Mouse (Mus musculus) gastrocnemius, adult 2 months (tissue): Measurements from ENCODE around the gene Ankrd52. TPM values are rescaled to one million over a fixed set of nuclear protein-coding genes. Genes with fewer than 3 reads are reported as not detected.
A peak's percentile ranks its signal among the peaks of the same experiment; 100 is the strongest.

ENCODE experiments used
- DNase-seq: peaks from one replicate; pipeline ENCODE4 v3.0.0; 2022
- H3K27ac ChIP-seq: fragments of 200-600 bp; 2 replicates; pipeline ENCODE4 v1.8.1; 2022; ENCODE audit warnings: mild to moderate bottlenecking
- H3K4me3 ChIP-seq: fragments of 200-600 bp; 2 replicates; pipeline ENCODE4 v1.8.1; 2022; ENCODE audit warnings: mild to moderate bottlenecking, moderate library complexity
- CTCF ChIP-seq: fragments of 200-600 bp; IDR thresholded peaks from 2 replicates; pipeline ENCODE4 v1.8.1; 2022; ENCODE audit warnings: antibody characterized with exemption, mild to moderate bottlenecking, moderate library complexity
- intact Hi-C: fragments of 180-260 bp; cut with DNase I; formaldehyde crosslinking; loops from one replicate; pipeline ENCODE4 v1.15.1; 2025
- microRNA-seq: library from miRNA; unstranded; fragments of <30 nt; microRNA quantifications from one replicate; pipeline ENCODE4 v1.2.0, GENCODE M21; 2021
- total RNA-seq, 2 experiments: library from RNA; stranded (reverse); gene quantifications; 2 replicates each; pipeline ENCODE4 v1.2.3; 2021

Gene Ankrd52
- total RNA-seq, 2 experiments from 2014 or later, result 46.7 to 58.9 TPM

DNA sequence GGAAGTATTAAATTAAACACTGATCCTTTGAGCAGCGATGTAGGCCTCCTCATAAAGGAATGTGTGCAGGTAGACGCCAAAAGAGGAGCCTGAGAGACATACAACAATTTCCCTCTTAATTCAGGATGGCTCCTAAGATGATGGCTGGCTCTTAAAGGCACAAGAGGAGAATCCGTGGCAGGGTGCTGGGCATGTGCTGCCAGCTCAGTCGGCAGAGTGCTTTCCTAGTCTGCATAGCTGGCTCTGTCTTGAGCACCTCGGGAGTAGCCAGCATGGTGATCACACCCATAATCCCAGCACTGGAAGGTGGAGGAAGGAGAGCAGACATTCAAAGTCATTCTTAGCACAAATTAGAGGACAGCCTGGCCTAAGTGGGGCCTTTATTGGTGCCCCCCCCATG is 59.0 kb downstream of the Ankrd52 start:
- DNase-seq, result peak; percentile 57
- Histone ChIP-seq H3K4me3 (no peak overlapping the region), H3K27ac (peak overlapping the region; percentile 73)
- intact Hi-C loops, result no loop called here
- TF ChIP-seq CTCF, result no peak

DNA sequence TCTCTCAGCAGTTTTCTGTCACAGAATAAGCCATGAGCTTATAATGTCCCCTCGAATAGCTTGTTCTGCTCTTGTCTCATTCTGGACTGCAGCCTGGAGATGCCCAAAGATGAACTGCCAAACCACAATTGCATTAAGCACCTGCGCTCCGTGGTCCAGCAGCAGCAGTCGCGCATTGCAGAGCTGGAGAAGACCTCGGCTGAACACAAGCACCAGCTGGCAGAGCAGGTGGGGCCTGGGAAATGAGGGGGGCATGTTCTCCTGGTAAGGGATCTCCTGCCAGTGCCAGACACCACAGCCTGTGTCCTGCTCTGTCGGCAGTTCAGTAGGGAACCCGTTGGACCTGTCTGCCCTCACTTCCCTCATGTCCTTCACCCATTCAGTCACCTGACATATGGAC is 59.5 kb downstream of the Ankrd52 start:
- Histone ChIP-seq H3K27ac (peak overlapping the region; percentile 73), H3K4me3 (no peak overlapping the region)
- DNase-seq, result no peak
- TF ChIP-seq CTCF, result no peak
- intact Hi-C loops, result no loop called here

DNA sequence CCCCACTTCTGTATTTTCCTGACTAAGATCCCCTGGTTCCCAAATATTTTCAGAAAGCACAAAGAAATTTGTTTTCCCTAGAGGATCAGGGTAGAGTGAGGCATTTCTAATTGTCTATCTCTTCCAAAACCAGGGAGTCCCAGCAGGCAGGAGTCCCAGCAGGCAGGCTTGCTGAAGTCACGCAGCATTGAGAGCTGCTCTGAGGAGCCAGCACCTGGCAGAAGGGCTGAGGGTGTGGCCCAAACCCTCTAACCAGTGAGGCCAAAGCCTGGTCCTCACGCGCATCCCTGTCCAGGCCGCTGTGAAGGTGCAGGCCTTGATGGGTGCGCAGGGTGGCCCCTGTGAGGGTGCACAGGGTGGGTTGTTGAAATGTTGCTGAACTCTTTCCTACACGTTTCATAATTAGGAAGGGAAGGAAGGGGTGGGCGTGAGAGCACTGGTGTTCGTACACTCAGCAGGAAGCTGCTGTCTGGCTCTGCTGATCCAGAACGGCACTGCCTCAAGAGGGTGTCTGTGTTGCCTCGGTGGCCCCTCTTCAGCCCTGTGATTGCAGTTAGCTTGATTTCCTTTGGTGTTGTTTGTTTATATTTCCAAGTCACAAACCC is 61.9 kb downstream of the Ankrd52 start:
- Histone ChIP-seq H3K4me3 (no peak overlapping the region), H3K27ac (peak overlapping the region; percentile 57)
- DNase-seq, result no peak
- intact Hi-C loops, result no loop called here
- TF ChIP-seq CTCF, result no peak

DNA sequence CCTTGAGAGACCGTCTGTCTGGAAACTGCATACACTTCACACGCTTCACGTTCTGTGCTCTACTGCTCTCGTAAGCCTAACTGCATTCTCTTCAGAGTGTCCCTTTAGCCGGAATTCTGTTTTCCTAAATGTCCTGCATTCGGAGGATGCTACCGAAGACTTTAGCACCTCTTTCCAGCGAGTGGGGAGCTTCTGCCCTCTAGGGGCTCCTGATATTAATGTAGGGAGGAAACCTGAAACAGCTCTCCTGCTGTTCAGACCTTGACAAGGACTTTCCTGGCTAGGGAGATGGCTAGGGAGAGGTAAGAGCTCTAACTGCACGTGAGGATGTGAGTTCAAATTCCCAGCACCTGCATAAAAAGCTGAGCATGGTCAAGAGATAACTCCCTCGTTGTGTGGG is 63.5 kb downstream of the Ankrd52 start:
- intact Hi-C loops, result no loop called here
- no peak overlapping the region for H3K4me3 ChIP-seq
- TF ChIP-seq CTCF, result peak; percentile 49
- no peak overlapping the region for H3K27ac ChIP-seq
- no peak for DNase-seq

DNA sequence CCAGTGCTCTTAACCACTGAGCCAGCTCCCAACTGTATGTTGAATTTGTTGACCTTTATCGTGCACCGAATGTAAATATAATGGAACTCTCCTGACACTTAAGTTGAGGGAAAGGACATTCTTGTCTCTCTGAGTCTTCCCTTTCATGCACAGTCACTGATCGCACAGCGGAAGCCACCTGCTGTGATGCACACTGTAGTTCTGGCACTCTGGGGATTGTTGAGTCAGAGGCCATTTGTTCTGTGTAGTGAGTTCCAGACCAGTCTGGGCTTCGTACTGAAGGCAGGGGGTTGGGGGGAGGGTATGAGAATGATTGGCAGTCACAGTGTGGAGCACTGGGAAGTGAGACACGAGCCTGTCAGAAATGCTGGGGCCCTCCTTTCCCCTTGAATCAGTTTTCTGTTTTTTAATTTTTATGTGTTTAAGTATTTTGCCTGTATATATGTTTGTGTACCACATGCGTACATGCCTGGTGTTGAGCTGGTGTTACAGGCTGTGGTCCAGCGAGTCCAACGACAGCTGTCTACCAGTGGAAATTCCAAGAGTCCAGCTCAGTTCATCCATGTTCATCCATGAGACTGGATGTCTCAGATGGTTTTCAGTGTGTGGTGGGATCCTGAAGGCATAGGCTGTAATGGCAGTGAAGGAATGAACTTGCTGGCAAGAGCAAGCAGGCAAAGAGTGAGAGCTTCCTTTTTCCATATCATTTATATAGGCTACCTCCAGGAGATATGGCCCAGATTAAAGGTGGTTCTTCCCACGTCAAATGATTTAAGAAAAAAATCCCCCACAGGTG is 64.6 kb downstream of the Ankrd52 start:
- TF ChIP-seq CTCF, result no peak
- Histone ChIP-seq H3K4me3 (no peak overlapping the region), H3K27ac (no peak overlapping the region)
- intact Hi-C loops, result no loop called here
- DNase-seq, result no peak

DNA sequence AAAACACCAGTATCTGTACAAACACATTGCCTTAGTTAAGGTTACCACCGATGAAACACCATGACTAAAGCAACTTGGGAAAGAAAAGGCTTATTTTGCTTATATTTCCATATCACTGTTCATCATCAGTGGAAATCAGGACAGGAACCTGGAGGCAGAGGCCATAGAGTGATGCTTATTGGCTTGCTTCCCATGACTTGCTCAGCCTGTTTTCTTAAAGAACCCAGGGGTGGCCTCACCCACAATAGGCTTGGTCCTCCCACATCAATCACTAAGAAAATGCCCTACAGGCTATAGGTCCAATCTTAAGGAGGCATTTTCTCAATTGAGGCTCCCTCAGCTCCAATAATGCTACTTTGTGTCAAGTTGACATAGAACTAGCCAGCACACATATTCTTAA is 65.8 kb downstream of the Ankrd52 start:
- no peak for TF ChIP-seq CTCF
- Histone ChIP-seq H3K4me3 (no peak overlapping the region), H3K27ac (no peak overlapping the region)
- intact Hi-C loops, result no loop called here
- no peak for DNase-seq

DNA sequence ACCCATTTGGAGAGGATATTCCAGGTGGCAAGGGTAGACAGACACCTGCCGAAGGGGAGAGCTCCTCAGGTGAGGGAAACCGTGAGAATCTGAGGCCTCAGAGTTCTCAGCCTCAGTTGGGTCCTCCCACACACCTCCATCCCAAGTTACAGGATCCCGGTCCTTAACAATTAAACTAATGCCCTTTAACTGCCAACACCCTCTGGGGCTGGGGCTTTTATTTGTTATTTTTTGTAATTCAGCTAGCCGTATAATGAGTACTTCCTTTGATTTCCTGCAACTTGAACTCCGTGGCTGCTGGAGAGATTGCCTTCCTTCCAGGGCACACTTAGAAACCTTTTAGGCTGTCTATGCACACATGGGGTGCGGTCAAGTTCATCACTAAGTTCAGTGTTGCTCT is 67.4 kb downstream of the Ankrd52 start:
- H3K4me3 ChIP-seq, result no peak overlapping the region
- intact Hi-C loops, result no loop called here
- DNase-seq, result no peak
- H3K27ac ChIP-seq, result no peak overlapping the region
- no peak for TF ChIP-seq CTCF

DNA sequence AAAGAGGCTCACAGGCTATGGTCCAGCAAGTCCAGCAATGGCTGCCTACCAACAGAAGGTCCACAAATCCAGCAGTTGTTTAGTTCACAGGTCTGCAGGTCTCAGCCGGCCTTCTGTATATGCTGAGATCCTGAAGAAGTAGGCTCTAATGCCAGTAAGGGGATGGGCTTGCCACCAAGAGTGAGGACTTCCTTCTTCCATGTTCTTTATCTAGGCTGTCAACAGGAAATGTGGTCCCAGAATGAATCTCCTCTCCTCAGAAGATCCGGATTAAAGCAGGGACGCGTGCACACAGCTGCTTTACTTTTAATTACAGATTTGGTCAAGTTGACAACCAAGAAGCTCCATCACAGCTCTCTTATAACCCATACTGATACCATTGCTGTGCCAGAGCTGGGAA is 68.5 kb downstream of the Ankrd52 start:
- Histone ChIP-seq H3K4me3 (no peak overlapping the region), H3K27ac (peak overlapping the region; percentile 31; the same call in 1 of the 2 replicates)
- DNase-seq, result no peak
- intact Hi-C loops, result no loop called here
- no peak for TF ChIP-seq CTCF

DNA sequence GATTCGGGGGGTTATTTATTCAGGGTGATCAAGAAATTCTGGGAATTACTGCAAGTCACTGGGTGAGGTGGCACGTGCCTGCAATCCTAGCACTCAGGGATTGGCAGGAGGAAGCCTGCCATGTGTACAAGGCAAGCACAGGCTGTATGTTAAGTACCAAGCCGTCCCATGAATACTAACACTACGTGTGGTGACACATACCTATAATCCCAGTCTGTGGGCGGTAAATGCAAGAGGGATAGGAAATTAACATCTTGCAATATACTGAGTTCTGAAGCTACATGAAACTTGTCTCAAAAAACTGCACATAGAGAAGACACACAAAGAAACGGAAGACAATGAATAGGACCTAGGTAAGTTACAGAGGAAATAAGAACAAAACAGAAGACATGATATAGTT is 74.1 kb downstream of the Ankrd52 start:
- no peak overlapping the region for H3K4me3 ChIP-seq
- no peak for TF ChIP-seq CTCF
- DNase-seq, result no peak
- no peak overlapping the region for H3K27ac ChIP-seq
- intact Hi-C loops, result no loop called here

DNA sequence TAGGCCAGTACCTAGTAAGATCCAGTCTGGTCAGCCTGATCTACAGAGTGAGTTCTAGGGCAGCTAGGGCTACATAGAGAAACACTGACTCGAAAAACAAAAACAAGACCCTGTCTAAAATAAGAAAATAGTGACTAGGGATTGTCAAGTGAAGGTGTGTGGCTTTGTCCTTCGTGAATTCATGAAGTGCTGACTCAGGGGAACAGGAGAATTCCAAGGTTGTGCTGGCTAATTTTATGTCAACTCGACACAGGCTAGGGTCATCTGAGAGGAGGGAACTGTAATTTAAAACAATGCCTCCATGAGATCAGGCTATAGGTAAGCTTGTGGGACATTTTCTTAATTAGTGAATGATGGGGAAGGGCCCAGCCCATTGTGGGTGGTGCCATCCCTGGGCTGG is 77.6 kb downstream of the Ankrd52 start:
- Histone ChIP-seq H3K4me3 (no peak overlapping the region), H3K27ac (no peak overlapping the region)
- intact Hi-C loops, result loop anchor here (2.0 kb wide), 2 partner anchors 78 to 118 kb away; partner anchors contain the start of genes Ankrd52 and Cs
- DNase-seq, result no peak
- no peak for TF ChIP-seq CTCF

DNA sequence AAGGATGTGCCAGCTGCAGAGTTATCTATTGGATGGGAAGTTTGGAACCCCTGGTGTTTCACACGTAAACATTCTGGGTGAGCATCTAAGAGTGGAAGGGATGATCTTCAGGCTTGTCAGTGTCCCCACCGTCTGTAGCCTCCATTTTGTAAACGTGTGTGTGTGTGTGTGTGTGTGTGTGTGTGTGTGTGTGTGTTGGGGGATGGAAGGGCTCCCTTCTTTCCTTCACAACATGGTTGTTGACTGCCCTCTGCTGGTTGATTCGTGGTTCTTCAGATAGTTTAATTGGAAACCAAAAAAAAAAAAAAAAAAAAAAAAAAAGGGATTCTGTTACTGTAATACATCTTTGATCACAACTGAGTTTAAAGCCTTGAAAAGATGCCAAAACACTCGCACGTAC is 78.4 kb downstream of the Ankrd52 start:
- DNase-seq, result peak; percentile 70
- H3K4me3 ChIP-seq, result peak overlapping the region; percentile 52
- TF ChIP-seq CTCF, result peak; percentile 64
- peak overlapping the region; percentile 20; the same call in 1 of the 2 replicates for H3K27ac ChIP-seq
- intact Hi-C loops, result loop anchor here (1.0 to 2.0 kb wide), 3 partner anchors 45 to 118 kb away; partner anchors contain the start of genes Ankrd52 and Cs

DNA sequence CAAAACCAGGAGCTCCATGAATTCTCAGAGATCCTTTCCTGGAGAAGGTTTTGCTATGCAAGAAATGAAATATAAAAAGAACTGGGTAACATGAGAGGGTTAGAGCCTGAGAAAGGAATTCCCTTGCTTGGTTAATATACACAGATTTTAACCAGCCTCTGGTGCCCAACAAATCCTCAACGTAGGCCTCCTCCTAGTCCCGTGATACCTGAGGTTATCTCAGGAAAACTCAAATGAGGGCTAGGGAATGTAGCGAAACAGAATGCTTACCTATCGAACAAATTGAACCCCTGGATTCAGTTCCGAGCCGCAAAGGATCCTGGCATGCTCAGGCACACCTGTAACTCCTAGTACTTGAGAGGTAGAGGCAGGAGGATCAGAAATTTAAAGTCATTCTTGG is 80.8 kb downstream of the Ankrd52 start:
- TF ChIP-seq CTCF, result no peak
- Histone ChIP-seq H3K4me3 (no peak overlapping the region), H3K27ac (no peak overlapping the region; the same call in 1 of the 2 replicates)
- no peak for DNase-seq
- intact Hi-C loops, result no loop called here

Small RNA genes within 50 kb of the gene (microRNA-seq; reads per million reads assigned to microRNA genes)
- gene Gm25361 (not detected), gene Gm26308 (not detected), gene Mir6914 (not detected), gene Mir6915 (not detected), gene Mir8105 (2.9 reads per million)

Other genes starting within 250 kb of the Ankrd52 start
- gene Rbms2, start 196.8 kb upstream of the Ankrd52 start, total RNA-seq, result 10 to 100 TPM; 51.8 to 71.2 TPM
- under 1 TPM; 0.59 to 0.67 TPM for gene Gls2, start 182.7 kb upstream of the Ankrd52 start, total RNA-seq
- gene Spryd4, start 165.3 kb upstream of the Ankrd52 start, total RNA-seq, result 10 to 100 TPM; 29.5 to 36.4 TPM
- not detected for gene Mip, start 151.3 kb upstream of the Ankrd52 start, total RNA-seq
- 1 to 10 TPM; 1.8 to 2.5 TPM for gene Timeless, start 145.1 kb upstream of the Ankrd52 start, total RNA-seq
- not detected for gene Apon, start 123.0 kb upstream of the Ankrd52 start, total RNA-seq
- gene Apof, start 108.4 kb upstream of the Ankrd52 start, total RNA-seq, result not detected
- 1 to 10 TPM; 3.2 to 4.5 TPM for gene Stat2, start 106.6 kb upstream of the Ankrd52 start, total RNA-seq
- gene Il23a, start 78.4 kb upstream of the Ankrd52 start, total RNA-seq, result not detected
- 1 to 10 TPM; 5.1 to 5.3 TPM for gene Pan2, start 73.8 kb upstream of the Ankrd52 start, total RNA-seq
- gene Cnpy2, start 54.7 kb upstream of the Ankrd52 start, total RNA-seq, result 10 to 100 TPM; 35.1 to 52.1 TPM
- 100 to 1,000 TPM; 541 to 658 TPM for gene Cs, start 39.4 kb upstream of the Ankrd52 start, total RNA-seq
- gene Coq10a, start 8.1 kb upstream of the Ankrd52 start, total RNA-seq, result 100 to 1,000 TPM; 447 to 542 TPM
- gene Slc39a5, start 24.1 kb downstream of the Ankrd52 start, total RNA-seq, result not detected
- gene Nabp2, start 34.4 kb downstream of the Ankrd52 start, total RNA-seq, result 10 to 100 TPM; 56.7 to 59.0 TPM
- 10 to 100 TPM; 13.3 to 13.4 TPM for gene Rnf41, start 34.5 kb downstream of the Ankrd52 start, total RNA-seq
- 10 to 100 TPM; 46.5 to 53.2 TPM for gene Smarcc2, start 82.1 kb downstream of the Ankrd52 start, total RNA-seq
- gene Myl6, start 117.0 kb downstream of the Ankrd52 start, total RNA-seq, result 100 to 1,000 TPM; 171 to 179 TPM
- 10 to 100 TPM in 1 of 2 experiments, 1 to 10 TPM in 1; 6.5 to 17.8 TPM for gene Myl6b, start 121.6 kb downstream of the Ankrd52 start, total RNA-seq
- gene Esyt1, start 148.8 kb downstream of the Ankrd52 start, total RNA-seq, result 10 to 100 TPM; 13.7 to 14.3 TPM
- gene Zc3h10, start 170.7 kb downstream of the Ankrd52 start, total RNA-seq, result 1 to 10 TPM; 4.2 to 6.5 TPM
- gene Rpl41, start 172.2 kb downstream of the Ankrd52 start, total RNA-seq, result 1,000 to 10,000 TPM in 1 of 2 experiments, 100 to 1,000 TPM in 1; 932 to 1,025 TPM
- gene Pa2g4, start 188.9 kb downstream of the Ankrd52 start, total RNA-seq, result 10 to 100 TPM; 37.8 to 39.3 TPM
- 1 to 10 TPM; 1.6 to 2.6 TPM for gene Erbb3, start 212.5 kb downstream of the Ankrd52 start, total RNA-seq
- 100 to 1,000 TPM; 299 to 383 TPM for gene Rps26, start 249.6 kb downstream of the Ankrd52 start, total RNA-seq